Mouse (Mus musculus) liver, adult 2 months (tissue): ENCODE data around the gene Ap3d1. TPM values are rescaled to one million over a fixed set of nuclear protein-coding genes. Genes with fewer than 3 reads are reported as not detected.
A peak's percentile ranks its signal among the peaks of the same experiment; 100 is the strongest.

Experiments used
- DNase-seq: peaks from one replicate; pipeline ENCODE4 v3.0.0-alpha.2; 2011; ENCODE audit warnings: low read depth, low spot score; ENCODE audit errors: extremely low read depth
- H3K27ac ChIP-seq: fragments of 200-500 bp; replicated peaks from 2 replicates; pipeline ENCODE4 v1.5.1; 2012; ENCODE audit warnings: low read depth, mild to moderate bottlenecking, control low read depth, inconsistent platforms, low read length; ENCODE audit not compliant: insufficient read depth
- H3K27me3 ChIP-seq: fragments of 200-500 bp; 2 replicates; pipeline ENCODE4 v1.6.1; 2012; ENCODE audit warnings: mild to moderate bottlenecking, moderate library complexity, low read length, inconsistent platforms; ENCODE audit not compliant: control insufficient read depth, insufficient read depth
- H3K36me3 ChIP-seq: fragments of 200-500 bp; 2 replicates; pipeline ENCODE4 v1.6.1; 2012; ENCODE audit warnings: low read length, inconsistent platforms; ENCODE audit not compliant: control insufficient read depth, insufficient read depth
- H3K4me1 ChIP-seq: fragments of 200-500 bp; 2 replicates; pipeline ENCODE4 v1.6.1; 2011; ENCODE audit warnings: low read length; ENCODE audit not compliant: control insufficient read depth, insufficient read depth
- H3K4me3 ChIP-seq: fragments of 200-500 bp; 2 replicates; pipeline ENCODE4 v1.5.1; 2011; ENCODE audit warnings: low read depth, mild to moderate bottlenecking, control low read depth, low read length, moderate library complexity; ENCODE audit not compliant: insufficient read depth
- H3K79me2 ChIP-seq: fragments of 200-500 bp; 2 replicates; pipeline ENCODE4 v1.6.1; 2012; ENCODE audit warnings: inconsistent platforms, mild to moderate bottlenecking, low read length, moderate library complexity; ENCODE audit not compliant: control insufficient read depth, insufficient read depth
- H3K9ac ChIP-seq: fragments of 200-500 bp; 2 replicates; pipeline ENCODE4 v1.6.1; 2012; ENCODE audit warnings: low read depth, mild to moderate bottlenecking, control low read depth, inconsistent platforms, low read length
- CTCF ChIP-seq: fragments of 200-500 bp; IDR thresholded peaks from 2 replicates; pipeline ENCODE4 v1.5.1; 2011; ENCODE audit warnings: low read depth, low read length, control low read depth
- POLR2A ChIP-seq: fragments of 200-500 bp; IDR thresholded peaks from 2 replicates; pipeline ENCODE4 v1.6.1; 2011; ENCODE audit warnings: low read length, control low read depth; ENCODE audit not compliant: insufficient read depth; ENCODE audit errors: extremely low read depth
- WGBS: fragments of 180-500 bp; shearing (Covaris S2); methylation state at CpG from one replicate; pipeline ENCODE4 v1.1.7; 2018; 5-methylcytosine and 5-hydroxymethylcytosine counted together
- polyA plus RNA-seq: library from polyadenylated mRNA; depleted of rRNA; stranded (reverse); fragments of >200 nt; gene quantifications from 2 replicates; pipeline ENCODE4 v1.2.3, GENCODE M21; 2012
- total RNA-seq: library from RNA; depleted of rRNA; stranded (reverse); fragments of >200 nt; gene quantifications from 2 replicates; pipeline ENCODE4 v1.2.3, GENCODE M21; 2014

Ap3d1 gene
- total and polyA plus RNA-seq, 2 experiments, result 22.3 to 49.2 TPM

GRCm38 (mm10) chr10:80697393-80697787 is 44.7 kb downstream of the Ap3d1 start:
- no peak overlapping the region for H3K9ac ChIP-seq

GRCm38 (mm10) chr10:80696502-80697392 is 45.3 kb downstream of the Ap3d1 start:
- TF ChIP-seq CTCF, result no peak
- TF ChIP-seq POLR2A, result no peak
- H3K9ac ChIP-seq, result no peak overlapping the region

More at GRCm38 (mm10) chr10:80697393-80697787, 44.7 kb downstream of the Ap3d1 start:
- no peaks in the 10 kb centered on the region for H3K4me1 ChIP-seq
- H3K27me3 ChIP-seq, result no peaks in the 10 kb centered on the region
- no peak for DNase-seq
- no peak overlapping the region for H3K4me3 ChIP-seq
- H3K36me3 ChIP-seq, result no peaks in the 10 kb centered on the region
- peaks cover 3% of the 10 kb centered on the region; the same call in 1 of the 2 replicates for H3K79me2 ChIP-seq
- WGBS, result 96% methylated on average over 8 of the region's 8 CpGs
- no peak overlapping the region for H3K27ac ChIP-seq
- TF ChIP-seq POLR2A, result no peak
- TF ChIP-seq CTCF, result no peak

GRCm38 (mm10) chr10:80695801-80696501 is 46.1 kb downstream of the Ap3d1 start:
- TF ChIP-seq CTCF (no peak), POLR2A (no peak)
- DNase-seq, result no peak
- H3K36me3 ChIP-seq, result no peaks in the 10 kb centered on the region
- no peak overlapping the region for H3K4me3 ChIP-seq
- WGBS, result 80% methylated on average over 10 of the region's 10 CpGs
- H3K79me2 ChIP-seq, result peaks cover 3% of the 10 kb centered on the region; the same call in 1 of the 2 replicates
- H3K9ac ChIP-seq, result no peak overlapping the region
- no peaks in the 10 kb centered on the region for H3K4me1 ChIP-seq
- no peaks in the 10 kb centered on the region for H3K27me3 ChIP-seq
- peak overlapping the region; percentile 11 for H3K27ac ChIP-seq

More at GRCm38 (mm10) chr10:80696502-80697392, 45.3 kb downstream of the Ap3d1 start:
- Histone ChIP-seq H3K27me3 (no peaks in the 10 kb centered on the region), H3K36me3 (no peaks in the 10 kb centered on the region), H3K27ac (peak overlapping the region; percentile 17), H3K4me3 (no peak overlapping the region), H3K79me2 (peaks cover 3% of the 10 kb centered on the region; the same call in 1 of the 2 replicates), H3K4me1 (no peaks in the 10 kb centered on the region)
- 64% methylated on average over 12 of the region's 12 CpGs for whole genome bisulfite sequencing
- no peak for DNase-seq

- no peaks in the 10 kb centered on the region for H3K27me3 ChIP-seq
- H3K4me3 ChIP-seq, result no peak overlapping the region
- no peaks in the 10 kb centered on the region for H3K4me1 ChIP-seq
- no peaks in the 10 kb centered on the region for H3K36me3 ChIP-seq
- no peak overlapping the region for H3K9ac ChIP-seq
- no peak for TF ChIP-seq CTCF
- H3K79me2 ChIP-seq, result peaks cover 3% of the 10 kb centered on the region; the same call in 1 of the 2 replicates
- 48% methylated on average over 2 of the region's 2 CpGs for WGBS
- peak; percentile 53 for DNase-seq
- peak overlapping the region; percentile 70 for H3K27ac ChIP-seq
These were observed 46.9 kb downstream of the Ap3d1 start for GRCm38 (mm10) chr10:80695186-80695585.

GRCm38 (mm10) chr10:80694159-80694938 is 47.7 kb downstream of the Ap3d1 start:
- no peaks in the 10 kb centered on the region; the same call in 1 of the 2 replicates for H3K79me2 ChIP-seq
- WGBS, result 90% methylated on average over 13 of the region's 13 CpGs
- no peak overlapping the region for H3K9ac ChIP-seq
- H3K36me3 ChIP-seq, result no peaks in the 10 kb centered on the region
- H3K27ac ChIP-seq, result peak overlapping the region; percentile 70
- TF ChIP-seq POLR2A (no peak), CTCF (no peak)
- no peaks in the 10 kb centered on the region for H3K27me3 ChIP-seq
- no peak overlapping the region for H3K4me3 ChIP-seq
- no peaks in the 10 kb centered on the region for H3K4me1 ChIP-seq
- DNase-seq, result no peak
